Mouse (Mus musculus) hindlimb bud, embryonic 11.5 days (tissue): Measurements from ENCODE around the gene Lsmem1.
"Not testable (repeated sequence)": the region's sequence is repeated elsewhere in the genome, so short reads cannot be mapped to it uniquely, and the experiment has no call there.

Experiments used
- DNase-seq: peaks from one replicate; pipeline ENCODE4 v3.0.0-alpha.2; 2012; ENCODE audit warnings: low read depth, low spot score; ENCODE audit errors: extremely low spot score

Lsmem1 gene

DNA sequence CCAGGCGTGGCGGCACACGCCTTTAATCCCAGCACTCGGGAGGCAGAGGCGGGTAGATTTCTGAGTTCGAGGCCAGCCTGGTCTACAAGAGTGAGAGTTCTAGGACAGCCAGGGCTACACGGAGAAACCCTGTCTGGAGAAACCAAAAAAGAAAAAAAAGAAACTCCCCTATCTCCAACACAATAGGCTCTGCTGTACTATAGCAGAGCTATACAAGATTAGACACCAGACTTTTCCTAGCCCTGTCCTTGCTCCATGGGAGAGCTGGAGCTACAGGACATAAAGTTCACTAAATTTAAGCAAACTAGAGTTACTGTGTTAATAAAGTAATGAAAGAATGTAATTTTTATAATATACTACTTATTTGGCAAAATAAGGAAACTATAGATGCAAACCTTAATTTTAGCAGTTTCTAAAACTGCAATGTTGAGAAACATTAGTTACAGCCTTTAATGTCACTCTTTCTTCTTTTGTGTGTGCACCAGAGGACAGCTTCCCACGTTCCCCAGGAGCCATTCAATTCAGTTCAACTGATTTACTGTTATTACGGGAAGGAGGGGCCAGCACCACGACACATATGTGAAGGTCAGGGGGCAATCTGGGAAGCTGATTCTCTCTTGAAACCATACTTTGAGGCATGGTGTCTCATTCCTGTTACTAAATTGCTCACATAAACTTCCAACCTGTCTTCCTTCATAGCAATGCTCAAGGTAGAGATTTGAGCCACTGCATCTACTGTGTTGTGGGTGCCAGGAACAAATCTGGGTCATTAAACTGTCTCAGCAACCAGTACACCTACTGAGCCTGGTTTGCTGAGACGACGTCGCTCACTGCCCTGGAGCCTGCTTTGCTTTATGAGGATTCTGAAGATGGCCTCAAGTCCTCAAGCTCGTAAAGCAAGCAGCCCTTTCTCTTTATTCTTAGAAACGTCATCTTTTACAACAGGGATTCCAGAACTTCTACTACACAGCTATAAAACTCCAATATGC, 15.9 kb upstream of the Lsmem1 start:
- DNase-seq, result no peak

DNA sequence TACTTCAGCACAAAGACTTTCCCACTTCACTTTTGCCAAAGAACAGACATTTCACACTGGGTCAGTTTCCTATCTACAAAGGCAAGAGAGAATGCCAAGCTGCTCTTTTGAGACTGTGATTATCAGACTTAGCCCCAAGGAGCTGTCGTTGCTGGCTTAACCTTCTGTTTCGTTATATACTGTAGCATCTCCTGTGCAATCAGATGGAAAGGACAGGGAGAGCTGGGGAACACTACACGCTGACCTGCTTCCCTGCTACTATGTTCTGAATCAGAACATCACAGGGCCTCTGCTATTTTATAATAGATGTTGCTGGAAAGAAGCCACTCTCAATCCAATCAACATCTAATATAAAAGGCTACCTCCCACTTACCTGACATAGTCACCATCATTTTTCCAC, 9.8 kb upstream of the Lsmem1 start:
- no peak for DNase-seq

DNA sequence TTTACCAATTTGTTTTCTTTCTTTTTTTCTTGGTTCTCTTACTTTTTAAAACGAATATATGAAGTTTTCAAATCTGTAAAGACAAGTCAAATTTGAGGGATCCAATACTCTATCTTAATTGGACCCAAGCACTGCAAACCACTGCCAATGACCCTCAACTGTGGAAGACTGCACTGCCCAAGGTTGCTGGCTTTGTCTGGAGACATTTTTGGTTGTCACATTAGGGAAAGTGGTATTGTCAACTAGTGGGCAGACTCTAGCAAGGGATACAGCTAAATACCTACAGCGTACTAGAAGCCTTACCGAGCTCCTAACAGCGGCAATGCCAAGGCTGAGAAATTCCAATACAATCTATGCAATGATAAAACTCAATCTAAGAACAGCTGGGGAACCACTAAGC, 8.6 kb upstream of the Lsmem1 start:
- DNase-seq, result no peak

DNA sequence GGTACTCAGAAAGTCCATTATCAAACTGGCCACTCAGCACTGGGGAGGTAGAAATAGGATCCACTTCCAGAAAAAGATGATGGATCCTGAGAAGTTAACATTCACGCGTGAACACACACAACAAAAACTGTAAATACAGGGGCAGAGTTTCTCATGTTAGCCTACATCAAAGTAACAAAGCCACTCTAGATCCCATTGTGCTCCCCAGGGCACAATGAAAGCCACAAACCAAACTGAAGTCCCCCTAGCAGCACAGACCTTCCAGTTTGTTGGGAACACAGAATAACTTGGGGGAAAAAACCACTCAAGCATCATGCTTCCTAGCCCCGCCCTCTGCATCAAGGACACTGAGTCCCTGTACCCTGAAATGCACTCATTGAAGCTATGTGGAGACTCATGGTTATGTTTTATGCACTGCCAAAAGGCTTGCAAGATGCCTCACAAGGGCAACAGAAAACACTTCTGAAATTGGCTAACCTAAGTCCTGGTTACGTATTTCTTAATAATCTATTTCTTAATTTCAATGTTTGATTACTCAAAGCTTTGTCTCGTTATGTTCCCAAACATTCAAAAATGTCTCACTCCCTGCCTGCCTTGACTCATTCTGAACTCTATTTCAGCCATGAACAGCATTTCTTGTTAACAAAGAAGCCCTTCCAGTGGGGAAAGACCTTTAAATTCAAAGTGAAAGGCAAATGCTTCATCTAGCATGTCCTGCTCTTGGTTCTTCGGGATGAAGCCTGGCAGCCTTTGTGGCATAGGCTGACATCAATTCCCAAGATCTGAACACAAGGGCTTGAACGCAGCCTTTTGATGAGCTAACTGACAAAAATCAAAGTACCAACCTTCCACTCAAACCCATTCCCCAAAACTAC, 3.1 kb upstream of the Lsmem1 start:
- DNase-seq, result no peak

DNA sequence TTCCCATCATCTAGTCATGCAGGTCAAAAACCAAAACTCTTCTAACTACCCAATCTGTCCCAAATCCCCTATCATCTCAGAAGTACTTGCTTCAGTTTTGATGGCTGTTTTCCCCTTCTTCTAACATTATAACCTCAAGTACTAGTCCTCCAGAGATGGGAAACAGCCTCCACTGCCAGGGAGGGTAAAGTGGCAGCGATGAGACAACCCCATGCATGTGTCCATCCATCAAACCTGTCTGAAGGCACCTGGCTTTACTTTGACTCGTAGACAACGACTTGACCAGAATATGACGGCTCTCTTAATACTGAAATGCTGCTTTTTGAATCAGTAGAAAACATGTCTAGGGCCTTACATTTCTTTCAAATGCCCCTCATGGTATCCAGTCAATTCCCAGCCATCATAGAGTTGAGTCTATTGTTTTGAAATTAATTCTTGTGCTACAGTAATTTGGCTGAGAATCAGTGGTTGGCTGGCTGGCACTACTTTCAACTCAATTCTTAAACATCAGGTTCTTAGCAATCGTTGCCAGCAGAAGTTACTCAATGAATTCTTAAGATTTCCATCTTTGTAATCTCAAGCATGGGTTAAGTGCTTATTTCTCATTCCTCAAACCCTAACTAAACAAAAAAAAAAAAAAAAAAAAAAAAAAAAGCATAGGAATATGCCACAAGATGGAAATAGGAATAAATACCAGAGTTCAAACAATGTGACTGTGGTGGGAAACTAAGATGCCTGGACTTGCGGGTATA, 1.4 kb upstream of the Lsmem1 start:
- no peak for DNase-seq

DNA sequence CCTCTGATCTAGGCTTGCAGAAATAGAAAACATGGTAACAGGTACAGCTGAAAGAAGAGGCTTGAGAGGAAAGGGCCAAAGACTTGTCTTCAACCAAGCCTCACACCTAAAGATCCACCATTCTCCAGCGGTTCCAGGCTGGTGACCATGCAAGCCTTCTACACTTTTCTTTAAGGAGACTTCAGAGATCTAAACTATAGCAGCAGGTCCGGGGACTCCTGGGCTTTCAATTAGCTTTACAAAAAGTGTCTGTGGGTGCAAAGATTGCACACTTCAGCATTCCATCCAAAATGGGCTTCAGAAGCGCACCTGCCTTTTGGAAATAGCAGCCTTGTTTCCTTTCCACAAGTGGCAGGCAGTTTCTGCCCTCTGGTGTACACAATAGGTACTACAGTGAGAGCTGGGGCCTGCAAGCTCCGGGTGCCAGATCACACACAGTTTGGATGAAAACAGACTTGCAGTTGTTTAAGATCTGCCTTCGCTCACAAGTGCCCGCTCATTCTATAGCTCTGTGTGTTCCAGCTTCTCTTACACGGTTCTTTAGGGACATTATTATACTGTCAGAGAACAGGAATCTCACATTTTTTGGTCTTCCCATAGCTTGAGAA, 609 bp upstream of the Lsmem1 start:
- no peak for DNase-seq

DNA sequence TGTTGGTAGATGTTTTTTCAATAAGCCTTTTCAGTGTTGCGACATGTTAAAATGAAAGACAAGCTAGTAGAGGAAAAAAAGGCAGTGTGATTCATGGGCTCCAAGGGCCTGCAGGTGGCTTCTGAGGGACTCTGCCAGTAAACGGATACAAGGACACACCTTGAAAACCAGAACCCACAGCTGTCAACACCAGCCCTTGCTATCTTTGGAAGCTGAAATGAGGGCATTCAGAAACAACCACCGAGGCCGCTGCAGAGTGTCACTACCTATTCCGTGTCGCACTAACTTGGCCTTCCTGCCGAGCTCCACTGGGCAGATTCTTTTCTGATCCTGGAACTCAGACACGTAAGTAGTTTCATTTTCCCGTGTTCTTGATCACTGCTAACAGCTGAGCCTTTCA, 863 bp downstream of the Lsmem1 start:
- no peak for DNase-seq

DNA sequence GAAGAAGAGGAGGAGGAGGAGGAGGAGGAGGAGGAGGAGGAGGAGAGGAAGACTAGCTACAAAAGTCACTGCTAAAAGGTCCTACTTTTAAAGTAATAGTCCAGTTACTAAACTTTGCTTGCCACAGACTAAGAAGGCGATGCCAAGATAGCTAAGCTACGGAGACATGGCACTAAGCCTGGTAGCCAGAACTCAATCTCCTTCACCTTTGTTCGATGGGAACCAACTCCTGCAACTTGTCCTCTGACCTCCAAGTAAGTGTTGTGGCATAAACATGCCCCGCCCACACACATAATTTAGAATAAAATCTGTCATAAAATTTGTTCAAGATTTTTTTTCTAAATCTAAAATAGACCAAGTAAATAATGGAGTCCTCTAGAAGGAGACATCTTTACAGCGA, 1.3 kb downstream of the Lsmem1 start:
- no peak for DNase-seq

DNA sequence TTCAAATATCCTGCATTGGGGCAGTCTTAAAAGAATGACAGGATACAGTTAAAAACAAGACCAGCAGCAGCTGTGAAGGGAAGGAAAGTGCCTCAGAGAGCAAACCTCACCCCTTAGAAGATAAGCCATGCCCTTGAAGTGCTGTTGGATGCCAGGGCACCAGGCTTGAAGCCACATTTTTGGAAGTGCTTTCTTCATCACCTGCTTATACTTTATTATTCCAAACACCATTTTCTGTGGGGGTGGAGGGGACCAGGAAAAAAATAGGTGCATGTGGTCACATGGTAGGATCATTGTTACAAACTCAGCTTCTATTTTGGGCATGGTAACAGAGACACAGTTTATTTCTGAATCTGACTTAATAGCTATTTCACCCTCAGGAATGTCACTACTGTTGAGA, 1.8 kb downstream of the Lsmem1 start:
- DNase-seq, result no peak

DNA sequence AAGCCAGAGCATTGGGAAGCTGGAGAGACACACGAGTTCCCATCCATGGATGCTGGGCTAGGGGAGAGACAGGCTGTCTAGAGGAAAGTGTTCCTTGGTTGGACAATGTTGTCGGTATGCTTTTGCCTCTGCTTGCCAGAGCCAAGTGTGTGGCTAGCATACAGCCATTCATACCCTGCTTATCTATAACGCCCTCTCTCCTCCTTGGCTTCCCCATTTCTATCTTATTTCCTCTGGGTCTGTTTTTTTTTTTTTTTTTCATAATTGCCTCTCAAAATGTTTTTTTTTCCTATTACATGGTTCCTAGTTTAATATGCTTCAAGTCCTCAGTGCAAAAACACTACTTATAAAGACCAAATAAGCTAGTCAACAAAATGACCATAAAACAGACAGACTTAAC, 13.8 kb downstream of the Lsmem1 start:
- DNase-seq, result no peak

DNA sequence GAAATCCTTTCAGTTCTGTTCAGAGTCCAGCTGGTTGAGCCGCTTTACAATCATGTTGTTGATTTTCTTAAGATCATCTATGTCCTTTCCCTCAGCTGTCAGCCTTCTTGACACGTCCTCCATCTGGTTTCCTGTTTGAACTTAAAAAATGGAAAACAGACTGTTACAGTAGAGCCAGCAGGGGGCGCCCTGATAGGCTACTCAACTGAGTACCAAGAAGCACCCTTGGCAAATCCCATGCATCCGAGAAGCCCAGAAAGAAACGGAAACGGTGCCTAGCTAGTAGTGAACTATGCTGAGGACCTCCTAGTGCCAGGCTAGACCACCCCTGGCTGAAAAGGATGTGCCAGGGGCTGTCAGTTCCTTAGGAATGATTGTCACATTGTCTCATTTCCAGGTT, 22.2 kb downstream of the Lsmem1 start:
- DNase-seq, result no peak

DNA sequence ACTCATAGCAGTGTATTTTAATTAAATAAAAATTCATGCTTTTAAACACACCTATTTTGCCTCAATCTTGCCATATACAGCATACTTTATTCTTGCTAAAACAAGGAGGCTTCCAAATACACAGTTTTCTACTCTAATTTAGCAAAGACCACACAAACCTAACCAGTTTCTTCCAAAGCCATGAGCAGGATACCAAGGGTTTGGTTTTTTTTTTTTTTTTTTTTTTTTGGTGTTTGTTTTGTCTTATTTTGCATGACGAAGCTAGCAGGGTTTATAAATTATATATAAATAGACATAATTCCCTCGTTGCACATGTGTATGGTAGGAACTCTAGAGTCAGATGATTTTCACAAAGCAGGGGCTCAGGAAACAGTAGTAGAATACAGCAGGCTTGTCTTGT, 23.1 kb downstream of the Lsmem1 start:
- no peak for DNase-seq

DNA sequence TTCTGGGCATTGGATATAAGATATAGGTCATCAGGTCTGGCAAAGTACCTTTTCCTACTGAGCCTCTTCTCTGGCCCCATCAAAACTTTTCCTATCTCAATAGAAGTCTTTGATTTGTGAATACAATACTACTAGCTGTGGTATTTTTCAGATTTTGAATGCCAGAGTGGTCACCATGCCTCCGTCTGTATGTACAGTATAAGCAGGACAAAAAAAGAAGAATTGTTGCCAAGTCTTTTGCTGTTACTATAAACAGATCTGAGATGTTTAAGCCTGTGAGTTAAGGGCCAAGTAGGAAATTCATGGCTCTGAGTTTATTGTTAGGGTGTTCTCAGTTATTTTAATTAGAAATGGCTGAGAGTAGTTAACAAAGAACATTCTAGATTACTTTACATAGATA, 24.1 kb downstream of the Lsmem1 start:
- not testable (repeated sequence) for DNase-seq

DNA sequence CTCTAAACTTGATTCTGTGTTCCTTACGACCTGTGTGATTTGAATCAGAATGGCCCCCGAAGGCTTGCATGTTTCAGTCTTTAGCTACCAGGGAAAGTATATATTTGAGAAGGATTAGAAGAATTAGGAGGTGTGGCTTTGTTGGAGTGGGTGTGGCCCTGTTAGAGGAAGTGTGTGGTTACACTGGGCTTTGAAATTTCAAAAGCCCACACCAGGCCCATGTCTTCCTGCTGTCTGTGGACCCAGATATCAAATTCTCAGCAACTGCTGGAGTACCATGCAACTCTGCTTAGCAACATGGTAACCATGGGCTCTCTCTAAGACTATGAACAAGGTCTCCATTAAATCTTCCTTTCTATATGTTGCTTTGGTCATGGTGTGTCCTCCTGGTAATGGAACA, 27.7 kb downstream of the Lsmem1 start:
- DNase-seq, result no peak

DNA sequence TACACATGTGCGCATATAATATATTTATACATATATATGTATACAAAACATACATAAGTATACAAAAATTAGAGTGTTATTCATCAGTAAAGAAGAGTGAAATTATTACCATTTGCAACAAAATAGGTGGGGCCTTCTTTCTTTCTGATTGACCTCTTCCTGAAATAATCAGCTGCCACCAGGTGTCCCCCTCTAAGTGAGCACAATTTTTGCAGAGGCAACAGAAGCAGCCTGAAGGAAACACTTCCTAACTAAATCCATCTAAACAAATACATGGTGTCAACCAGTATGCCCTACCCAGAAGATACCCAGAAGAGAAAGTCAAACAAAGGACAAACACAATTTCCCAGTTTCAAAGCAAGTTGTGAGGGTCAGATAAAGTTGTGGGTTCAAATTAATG, 29.6 kb downstream of the Lsmem1 start:
- no peak for DNase-seq

DNA sequence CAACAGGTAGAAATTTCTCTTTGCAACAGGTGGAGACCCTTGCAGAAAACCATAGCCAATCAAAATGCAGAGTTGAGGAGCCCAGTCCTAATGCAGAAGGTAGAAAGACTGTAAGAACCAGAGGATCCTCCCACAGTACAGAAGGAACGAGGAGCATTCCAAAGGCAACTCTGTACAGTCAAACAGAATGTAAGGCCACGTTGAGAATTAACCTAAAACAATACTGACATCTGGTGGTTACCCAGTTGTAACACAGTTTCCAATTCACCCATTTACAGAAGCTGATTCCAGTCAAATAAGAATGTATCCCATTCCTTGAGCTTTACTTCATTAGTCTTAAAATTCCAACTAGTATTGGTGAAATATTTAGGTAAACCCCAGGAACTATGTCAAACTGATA, 34.7 kb downstream of the Lsmem1 start:
- peak; percentile 28 for DNase-seq

DNA sequence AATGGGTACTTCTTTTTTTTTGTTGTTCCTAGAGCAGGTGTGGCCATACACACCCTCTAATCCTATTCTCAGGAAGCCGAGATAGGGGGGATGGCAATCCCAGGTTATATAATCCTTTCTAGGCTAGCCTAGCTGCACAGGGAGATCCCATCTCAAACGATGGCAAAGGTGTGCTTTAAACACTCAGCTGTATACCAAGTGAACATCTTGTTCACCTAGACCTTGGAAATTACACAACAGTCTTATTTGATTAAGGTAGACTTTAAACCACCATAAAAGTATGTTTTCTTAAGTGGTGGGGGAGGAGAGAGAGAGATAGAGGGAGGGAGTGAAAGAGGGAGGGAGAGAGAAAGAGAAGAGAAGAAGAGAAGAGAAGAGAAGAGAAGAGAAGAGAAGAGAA, 38.5 kb downstream of the Lsmem1 start:
- DNase-seq, result no peak

DNA sequence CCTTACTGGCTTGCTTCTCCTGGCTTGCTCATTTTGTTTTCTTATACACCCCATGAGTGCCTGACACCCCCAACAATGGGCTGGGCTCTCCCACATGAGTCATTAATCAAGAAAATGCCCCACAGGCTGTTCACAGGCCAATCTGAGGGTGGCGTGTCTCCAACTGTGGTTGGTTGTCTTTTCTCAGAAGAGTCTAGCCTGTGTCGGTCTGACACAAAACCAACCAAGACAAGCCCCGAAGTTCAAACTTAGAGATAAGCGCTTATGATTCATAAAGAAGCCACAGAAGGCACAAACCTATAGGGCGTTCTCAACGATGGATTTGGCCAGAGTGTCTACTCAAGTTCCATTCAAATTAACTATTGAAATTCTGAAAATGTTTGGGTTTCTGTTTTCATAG, 45.1 kb downstream of the Lsmem1 start:
- no peak for DNase-seq

DNA sequence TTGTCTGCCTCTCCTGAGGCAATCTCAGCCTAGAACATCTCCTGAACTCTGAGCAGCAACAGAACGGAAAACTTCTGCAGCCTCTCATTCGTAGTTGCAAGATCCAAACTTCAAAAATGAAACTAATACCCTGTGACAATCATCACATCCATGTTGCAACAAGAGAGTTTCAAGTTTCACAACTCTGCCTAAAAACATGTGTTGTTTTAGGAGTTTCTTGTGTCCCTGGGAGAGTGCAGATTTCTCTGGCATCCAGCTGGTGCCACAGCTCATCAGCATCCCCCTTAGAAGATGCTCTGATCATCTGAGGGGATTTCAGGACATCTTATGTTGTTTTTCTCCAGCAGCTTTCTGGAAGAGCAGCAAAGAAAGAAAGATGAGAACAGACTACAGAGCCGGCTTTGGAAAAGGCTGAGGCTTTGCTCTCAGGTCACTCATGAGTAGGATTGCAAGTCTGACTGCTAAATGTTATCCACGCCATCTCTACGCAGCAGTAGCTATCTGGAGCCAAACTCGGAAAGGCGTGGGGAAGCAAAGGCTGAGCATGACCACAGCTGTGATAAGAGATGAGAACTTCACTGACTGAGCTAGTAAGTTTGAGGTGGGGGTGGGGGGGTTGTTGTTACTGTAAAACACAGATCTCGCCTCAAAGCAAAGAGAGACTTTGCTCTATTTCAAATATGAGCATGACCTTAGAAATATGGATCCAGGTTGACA, 46.8 kb downstream of the Lsmem1 start:
- DNase-seq, result no peak

DNA sequence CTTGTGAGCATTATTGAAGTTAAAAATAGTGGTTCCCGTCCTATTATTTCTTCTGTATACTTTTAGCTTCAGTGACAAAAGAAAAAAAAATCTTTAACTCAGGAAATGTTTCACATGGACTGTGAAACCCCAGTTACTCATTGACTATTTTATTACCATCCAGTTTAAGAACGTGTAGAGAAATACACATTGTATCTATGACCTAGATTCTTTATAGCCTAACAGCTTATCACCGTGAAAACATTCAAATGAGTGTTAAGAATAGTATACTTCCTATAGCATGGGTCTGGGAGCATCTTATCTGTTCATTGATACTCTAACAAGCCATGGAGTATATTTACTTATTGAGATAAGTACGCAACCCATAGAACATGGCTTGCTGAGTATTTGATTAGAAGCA, 52.0 kb downstream of the Lsmem1 start:
- DNase-seq, result no peak
